Mouse (Mus musculus): ENCODE data around the gene Tmem63a.

Tmem63a gene

DNA sequence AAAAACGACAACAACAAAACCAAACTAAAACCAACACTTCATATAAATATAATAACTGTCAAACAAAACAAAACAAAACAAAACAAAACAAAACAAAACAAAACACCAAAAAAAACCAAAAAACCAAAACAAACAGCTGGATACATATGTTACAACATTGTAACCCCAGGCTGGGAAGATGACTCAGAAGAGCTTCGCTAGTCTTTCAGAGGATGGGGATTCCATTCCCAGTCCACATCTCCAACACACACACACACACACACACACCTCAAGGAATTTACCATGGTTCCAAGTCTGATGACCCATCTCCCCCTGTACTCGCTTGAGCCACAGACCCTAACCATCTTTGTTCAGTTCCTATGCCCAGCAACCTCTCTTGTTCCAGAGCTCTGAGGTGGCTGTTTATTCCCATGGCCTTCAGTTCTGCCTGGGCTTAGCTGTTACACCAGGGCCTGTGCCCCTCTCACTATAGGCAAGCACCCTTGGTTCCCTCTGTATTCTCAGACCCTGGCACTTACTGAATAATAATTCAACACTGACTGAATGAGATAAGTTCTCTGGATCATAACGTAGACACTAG is 67.0 kb downstream of the Tmem63a start:
- in situ Hi-C loops (cut with MseI, MboI), result no loop called here

DNA sequence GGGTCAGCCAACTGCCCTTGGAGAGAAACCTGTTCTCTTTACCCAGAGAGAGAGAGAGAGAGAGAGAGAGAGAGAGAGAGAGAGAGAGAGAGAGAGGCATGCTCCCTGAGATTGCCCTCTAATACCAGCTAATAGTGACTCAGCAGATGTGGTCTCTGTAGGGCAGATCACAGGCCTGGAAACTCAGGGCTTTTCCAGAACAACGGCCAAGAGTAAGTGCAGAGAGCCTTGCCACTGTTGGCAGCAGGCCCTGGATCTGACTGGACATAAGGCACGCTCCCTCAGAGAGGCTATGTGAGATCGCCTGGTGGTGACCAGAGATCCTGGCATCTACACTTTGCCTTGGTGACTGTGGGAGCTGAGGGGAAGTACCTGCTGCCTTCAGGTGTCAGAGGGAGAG is 67.6 kb downstream of the Tmem63a start:
- in situ Hi-C loops (cut with MseI, MboI), result no loop called here

DNA sequence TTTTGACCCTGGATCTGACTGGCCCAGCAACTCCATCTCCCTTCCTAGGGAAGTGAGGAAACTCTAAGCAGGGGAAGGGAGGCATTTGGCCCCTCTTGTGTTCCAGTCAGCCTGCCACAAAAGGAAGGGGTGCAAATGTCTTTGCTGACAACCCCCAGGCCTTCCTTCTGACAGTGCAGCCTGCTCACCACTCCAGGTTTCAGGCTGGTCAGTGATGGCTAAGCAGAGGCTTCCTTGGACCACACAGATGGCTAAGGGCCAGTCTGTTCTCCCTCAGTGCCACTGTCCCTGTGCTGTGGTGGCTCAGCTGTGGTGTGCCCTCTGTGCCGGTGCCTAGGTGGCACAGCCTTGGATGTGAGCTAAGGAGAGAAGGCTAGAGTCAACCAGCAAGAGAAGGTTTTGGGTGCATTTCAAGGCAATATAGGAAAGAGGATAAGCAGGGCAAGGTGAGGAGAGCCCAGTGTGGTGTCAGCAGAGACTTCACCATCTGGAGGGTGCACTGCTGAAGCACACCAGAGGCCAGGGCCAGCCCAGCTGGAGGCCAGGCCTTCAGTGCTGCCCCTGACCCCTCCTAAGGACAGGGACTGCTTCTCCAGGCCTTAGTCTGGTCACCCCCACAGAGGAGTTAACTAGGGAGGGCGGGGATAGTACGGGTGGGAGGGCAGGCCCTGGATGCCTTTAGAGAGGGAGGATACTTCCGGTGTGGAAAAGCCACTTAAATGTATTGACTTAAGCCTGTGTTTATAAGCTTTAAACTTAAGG is 68.2 kb downstream of the Tmem63a start:
- in situ Hi-C loops (cut with MseI, MboI), result no loop called here

DNA sequence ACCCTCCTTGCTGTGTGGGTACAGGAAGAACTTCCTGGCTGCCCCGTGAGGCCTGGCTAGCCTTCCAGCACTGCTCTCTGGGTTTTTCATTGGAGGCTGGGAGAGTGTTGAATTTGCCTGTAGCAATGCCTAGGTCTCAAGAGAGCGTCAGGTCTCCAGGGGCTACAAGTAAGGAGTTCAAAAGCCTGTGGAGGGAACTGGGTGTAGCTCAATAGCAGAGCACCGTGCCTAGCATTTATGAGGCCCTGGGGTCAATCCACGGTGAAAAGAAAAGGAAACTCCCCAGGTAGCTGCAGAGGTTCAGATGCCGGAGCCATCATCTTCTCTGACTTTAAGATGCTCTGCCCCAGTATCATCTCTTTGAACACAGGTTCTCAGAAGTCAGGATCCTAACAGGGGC is 69.5 kb downstream of the Tmem63a start:
- in situ Hi-C loops (cut with MseI, MboI), result no loop called here

DNA sequence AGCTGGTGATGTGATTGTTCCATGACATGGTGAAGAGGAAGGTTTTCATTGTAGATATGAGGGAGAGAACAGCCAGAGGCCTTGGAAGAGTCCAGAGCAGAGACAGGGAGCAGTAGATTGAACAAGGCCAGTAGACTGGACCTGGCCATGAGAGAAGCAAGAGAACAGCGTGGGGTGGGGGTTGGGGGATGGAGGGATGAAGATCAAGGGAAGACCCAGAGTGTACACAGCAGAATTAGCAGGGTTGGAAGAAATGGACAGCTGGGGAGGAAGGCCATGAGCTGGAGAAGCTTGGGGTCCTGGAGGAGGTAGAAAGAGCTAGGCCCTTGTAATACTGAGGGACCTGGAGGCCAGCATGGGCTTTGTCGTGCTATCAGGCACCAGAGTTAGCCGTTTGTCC is 70.3 kb downstream of the Tmem63a start:
- in situ Hi-C loops (cut with MseI, MboI), result no loop called here

DNA sequence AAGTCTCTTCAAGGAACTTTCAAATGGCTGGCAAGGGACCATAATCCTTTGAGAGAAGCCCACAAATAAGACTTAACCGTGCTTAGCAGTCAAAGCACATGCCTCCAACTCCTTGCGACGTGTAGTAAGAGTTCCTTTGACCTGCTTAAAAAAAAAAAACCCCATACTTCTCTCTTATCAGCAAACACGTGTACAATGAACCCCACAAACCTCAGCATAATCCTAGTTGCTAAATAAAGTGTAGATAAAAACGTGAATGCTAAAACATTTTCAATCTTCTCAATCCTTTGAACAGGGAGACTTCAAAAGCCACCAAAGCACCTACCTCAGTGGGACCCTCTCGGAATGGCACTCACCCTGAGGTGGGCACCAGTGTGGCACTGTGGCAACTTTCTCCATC is 71.3 kb downstream of the Tmem63a start:
- in situ Hi-C loops (cut with MseI, MboI), result no loop called here

DNA sequence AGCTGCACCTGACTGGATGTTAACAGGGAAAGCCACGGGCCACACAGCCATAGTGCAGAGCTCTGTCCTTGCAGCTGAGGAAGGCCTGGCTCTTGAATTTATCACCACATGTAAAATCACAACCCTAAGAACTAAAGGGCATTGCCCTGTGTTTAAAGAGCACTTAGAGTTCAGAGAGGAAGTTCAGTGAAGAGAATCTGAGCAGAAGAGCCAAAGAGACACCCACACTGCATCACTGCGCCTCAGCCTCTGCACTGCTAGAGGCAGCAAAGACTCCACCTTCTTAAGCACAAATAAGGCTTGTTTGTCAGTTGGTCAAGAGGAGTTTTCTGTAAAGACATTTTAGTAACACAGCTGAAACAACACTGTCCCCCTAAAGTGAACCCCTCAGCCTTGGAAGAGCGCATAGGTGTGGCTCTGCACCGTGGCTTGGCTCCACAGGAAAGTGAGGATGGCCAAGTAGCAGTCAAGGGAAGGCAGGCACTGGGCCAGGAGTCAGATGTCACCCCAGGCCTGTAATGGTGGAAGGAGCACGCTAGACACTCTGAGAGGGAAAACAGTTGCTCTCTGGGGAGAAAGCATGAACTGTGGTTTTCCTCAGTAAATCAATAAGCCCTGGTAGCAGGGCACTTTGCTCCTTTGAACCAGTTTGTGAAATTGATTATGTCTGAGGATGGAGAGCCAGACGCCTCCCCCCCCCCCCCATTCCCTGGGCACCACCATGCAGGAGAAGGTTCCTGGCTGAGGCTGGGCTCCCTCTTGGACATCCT is 72.8 kb downstream of the Tmem63a start:
- in situ Hi-C loops (cut with MseI, MboI), result no loop called here

DNA sequence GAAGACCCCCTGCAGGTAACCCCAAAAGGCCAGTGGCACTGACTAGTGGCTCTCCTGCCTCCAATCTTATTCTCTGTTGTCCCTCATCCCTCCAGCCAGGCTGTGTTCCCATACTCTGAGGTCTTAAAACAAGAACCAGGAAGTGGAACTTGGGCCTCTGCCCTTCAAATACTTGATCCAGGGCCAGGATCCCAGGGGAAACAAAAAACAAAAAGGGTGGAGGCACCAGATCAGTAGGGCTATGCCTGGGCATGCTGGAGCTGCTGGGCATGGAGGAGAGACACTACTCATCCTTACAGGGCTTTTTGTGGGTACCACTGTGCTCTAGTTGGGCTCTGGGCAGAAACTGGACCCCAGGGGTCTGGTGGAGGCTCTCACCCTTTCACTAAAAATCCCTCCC is 73.4 kb downstream of the Tmem63a start:
- in situ Hi-C loops (cut with MseI, MboI), result no loop called here

DNA sequence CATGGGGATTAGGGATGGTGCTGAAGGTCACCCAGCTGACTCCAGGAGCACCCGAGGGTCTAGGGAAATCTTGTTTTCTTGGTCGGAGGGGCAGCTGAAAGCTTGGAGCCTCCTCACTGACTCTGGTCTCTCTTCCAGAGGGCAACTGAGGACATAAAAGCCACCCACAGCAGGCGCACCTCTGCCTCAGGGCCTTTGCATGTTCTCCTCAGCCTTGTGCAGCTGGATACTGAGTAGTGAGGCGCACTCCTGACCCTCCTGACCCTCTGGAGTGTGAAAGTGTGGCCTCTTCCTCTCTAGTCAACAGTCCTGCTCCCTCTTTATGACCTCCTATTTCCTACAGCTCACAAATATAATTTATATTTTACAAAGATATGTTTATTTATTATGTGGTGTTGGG is 73.9 kb downstream of the Tmem63a start:
- in situ Hi-C loops (cut with MseI, MboI), result no loop called here

DNA sequence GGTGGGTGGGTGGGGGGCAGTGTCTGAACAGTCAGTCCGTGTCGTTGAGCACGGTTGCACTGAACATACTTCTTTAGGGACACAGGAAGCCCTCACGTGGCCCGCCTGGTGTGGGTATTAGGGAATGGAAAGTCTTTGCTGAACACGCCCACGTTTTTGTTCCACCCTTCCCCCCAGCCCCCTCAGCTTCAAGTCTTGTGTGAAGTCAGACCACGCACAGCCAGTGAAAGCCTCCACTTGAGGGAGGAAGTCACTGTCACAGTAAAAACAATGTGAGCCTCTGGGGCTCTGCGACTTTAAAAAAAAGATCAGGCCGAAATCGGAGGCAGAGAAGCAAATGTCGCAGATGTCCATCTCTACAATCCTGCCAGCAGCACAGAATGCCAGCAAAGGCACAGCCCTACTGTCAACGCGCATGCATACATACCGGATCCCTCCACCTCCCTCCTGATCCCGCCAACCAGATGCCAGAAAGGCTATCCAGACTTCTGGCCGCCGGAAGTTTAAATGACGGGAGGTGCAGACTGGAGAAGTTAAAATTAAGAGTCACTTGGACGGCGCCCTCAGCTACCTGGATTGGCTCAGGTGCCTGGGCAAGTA is 74.5 kb downstream of the Tmem63a start:
- in situ Hi-C loops (cut with MseI, MboI), result no loop called here

DNA sequence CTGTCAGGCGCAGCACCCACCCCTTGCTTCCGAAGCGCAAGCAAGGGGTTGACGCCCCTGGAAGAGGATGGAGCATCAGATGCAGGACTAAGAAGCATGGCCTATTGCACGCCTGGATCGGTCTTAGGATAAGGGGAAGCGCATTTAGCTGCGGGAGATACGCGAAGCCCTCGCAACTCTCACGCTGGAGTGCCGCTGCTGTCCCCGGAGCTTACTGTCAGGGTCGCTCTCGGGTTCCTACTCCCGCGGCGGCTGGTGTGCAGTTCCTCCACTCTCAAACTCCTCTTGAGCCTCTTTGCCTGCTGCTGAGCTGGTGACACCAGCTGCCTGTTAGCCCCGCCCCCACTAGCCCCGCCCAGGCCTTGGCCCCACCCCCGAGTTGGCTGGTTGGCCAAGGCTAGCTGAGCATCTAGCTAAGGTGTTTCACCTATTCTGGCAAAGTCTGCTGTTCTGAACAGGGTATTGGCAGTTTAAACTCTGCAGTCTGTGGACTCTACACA is 75.1 kb downstream of the Tmem63a start:
- in situ Hi-C loops (cut with MseI, MboI), result no loop called here

DNA sequence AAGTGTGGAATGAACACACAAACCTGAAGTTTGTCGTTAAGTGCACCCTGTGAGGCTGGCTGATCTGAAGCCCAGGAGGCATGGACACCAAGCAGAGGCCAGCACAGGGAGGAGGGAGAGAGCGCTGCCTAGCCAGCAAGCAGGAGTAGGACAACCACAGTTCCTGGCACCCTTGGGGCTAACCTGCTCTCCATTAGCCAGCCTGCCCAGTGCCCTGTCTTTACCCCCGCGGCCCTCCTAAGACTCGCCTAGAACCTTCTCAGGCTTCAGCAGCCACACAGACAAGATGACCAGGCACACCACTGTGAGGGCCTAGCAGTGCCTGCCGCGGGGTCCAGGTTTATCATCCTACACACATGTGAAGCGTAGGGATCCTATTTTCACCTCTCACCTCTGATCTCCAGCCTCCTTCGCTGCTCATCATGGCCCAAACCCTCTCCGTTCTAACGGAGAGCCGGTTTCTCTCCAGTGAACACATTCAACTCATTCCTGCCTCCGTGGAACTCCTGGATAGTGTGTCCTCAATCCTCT is 75.8 kb downstream of the Tmem63a start:
- in situ Hi-C loops (cut with MseI, MboI), result no loop called here

DNA sequence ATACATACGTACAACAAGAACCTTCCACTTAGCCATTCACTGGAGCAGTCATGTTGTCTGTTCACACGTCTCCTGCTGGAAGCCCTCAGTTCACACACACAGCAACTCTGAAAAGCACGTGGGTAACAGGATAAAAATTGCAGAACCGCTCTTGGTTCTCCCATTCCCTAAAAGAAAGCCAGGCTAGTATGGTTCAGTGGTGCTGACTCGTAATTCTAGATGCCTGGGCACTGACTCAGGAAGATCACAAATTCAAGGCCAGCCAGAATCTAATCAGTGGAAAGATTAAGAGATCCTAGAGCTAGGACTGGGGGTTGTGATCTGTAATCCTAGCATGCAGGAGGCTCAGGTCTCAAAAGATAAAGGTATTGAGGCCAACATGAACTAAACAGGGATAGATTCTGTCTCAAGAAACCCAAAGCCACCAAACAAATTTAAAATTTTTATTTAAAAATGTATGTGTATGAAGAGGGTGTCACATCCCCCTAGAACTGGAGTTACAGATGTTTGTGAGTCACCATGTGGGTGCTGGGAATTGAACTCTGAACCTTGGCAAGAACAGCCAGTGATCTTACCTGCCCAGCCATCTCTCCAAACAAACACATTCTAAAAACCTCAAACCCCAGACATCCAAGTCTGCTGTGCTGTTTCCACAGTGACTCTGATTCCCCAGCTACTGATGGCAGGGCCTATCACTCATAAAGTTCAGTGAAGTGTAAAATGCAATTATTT is 78.8 kb downstream of the Tmem63a start, which contains the start of gene Ephx1:
Gene Ephx1 (minus strand): TSS at position 149 of the 732 bp plus-strand sequence.
- in situ Hi-C loops (cut with MseI, MboI), result no loop called here

DNA sequence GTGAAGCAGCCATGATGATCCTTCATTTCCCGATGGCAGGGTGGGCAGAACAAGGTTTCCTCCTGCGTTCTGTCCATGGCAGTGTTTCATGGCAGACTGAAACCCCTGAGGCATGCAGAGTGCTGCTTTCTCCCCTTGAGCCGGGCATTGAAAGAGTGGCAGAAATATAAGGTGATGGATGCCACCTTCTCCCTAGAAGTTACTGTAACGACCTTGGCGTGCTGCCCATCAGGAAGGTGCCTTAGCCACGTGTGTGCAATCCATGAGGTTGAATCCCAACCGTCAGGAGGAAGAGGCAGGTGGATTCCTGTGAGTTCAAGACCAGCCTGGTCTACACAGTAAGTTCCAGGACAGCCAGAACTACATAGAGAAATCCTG is 79.3 kb downstream of the Tmem63a start:
- in situ Hi-C loops (cut with MseI, MboI), result no loop called here

DNA sequence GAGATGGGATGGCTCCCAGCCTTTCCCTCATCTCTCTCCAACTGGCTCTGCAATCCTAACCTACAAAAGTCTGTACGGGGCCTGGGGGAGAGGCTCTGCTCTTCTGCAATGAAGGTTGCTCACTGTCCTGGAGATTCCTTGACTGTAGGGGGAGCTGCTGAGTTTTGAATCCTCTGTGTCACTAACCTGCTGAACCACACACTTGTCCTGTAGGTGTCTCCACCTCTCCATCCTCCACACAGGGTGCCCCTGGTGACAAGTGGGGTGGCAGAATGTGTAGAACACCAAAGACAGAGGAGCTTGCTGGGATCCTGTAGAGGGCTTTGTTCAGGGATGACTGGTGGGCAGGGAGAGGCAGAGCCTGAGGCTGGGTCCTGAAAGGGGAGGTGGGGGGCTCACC is 80.1 kb downstream of the Tmem63a start:
- in situ Hi-C loops (cut with MseI, MboI), result no loop called here
